Mouse (Mus musculus): ENCODE data around the gene Slc17a5. TPM values are rescaled to one million over a fixed set of nuclear protein-coding genes. Genes with fewer than 3 reads are reported as not detected.

Gene Slc17a5
- polyA plus RNA-seq, 1 experiment from 2014 or later: 10.0 TPM

- Histone ChIP-seq H3K9ac (ENCODE audit: low read length) (no peak overlapping the region), H3K27me3 (ENCODE audit: control insufficient read depth, insufficient read depth, low read length) (no peaks in the 10 kb centered on the region), H3K36me3 (ENCODE audit: control insufficient read depth, insufficient read depth, low read length) (peaks cover 14% of the 10 kb centered on the region), H3K4me1 (replicated peaks; ENCODE audit: control insufficient read depth, insufficient read depth) (no peaks in the 10 kb centered on the region), H3K27ac (replicated peaks) (0 out of 2 replicates have a peak overlapping the region, but pooled peaks have one; percentile 18), H3K4me2 (replicated peaks; ENCODE audit: low read depth) (no peak overlapping the region), H3K9me3 (ENCODE audit: control insufficient read depth, low read length) (no peaks in the 10 kb centered on the region), H3K4me3 (ENCODE audit: low read depth, low read length) (no peak overlapping the region)
- 46% methylated on average over 10 of the region's 10 CpGs for WGBS
- DNase-seq (ENCODE audit: low spot score) (no peak), ATAC-seq (ENCODE audit: low FRiP score, low TSS enrichment) (peak; percentile 61; the same call in 1 of the 2 replicates)
- TF ChIP-seq EP300 (optimal IDR thresholded peaks at IDR 0.05) (no peak), CTCF (IDR thresholded peaks at IDR 0.05; ENCODE audit: low read depth) (no peak)
These were observed 8.0 kb downstream of the Slc17a5 start for GRCm38 (mm10) chr9:78579644-78580396.

GRCm38 (mm10) chr9:78578824-78579223 lies 9.0 kb downstream of the Slc17a5 start:
- ATAC-seq (ENCODE audit: low FRiP score, low TSS enrichment) (no peak), DNase-seq (ENCODE audit: low spot score) (no peak)
- no peak overlapping the region for H3K4me2 ChIP-seq (replicated peaks; ENCODE audit: low read depth)
- TF ChIP-seq CTCF (IDR thresholded peaks at IDR 0.05; ENCODE audit: low read depth) (no peak), EP300 (optimal IDR thresholded peaks at IDR 0.05) (no peak)
- 85% methylated on average over 7 of the region's 7 CpGs for WGBS
- no peak overlapping the region for H3K9ac ChIP-seq (ENCODE audit: low read length)
- no peaks in the 10 kb centered on the region for H3K4me1 ChIP-seq (replicated peaks; ENCODE audit: control insufficient read depth, insufficient read depth)
- H3K4me3 ChIP-seq (ENCODE audit: low read depth, low read length): no peak overlapping the region
- no peak overlapping the region for H3K27ac ChIP-seq (replicated peaks)
- H3K36me3 ChIP-seq (ENCODE audit: control insufficient read depth, insufficient read depth, low read length): peaks cover 14% of the 10 kb centered on the region
- no peaks in the 10 kb centered on the region for H3K9me3 ChIP-seq (ENCODE audit: control insufficient read depth, low read length)
- H3K27me3 ChIP-seq (ENCODE audit: control insufficient read depth, insufficient read depth, low read length): no peaks in the 10 kb centered on the region

- peaks cover 14% of the 10 kb centered on the region for H3K36me3 ChIP-seq (ENCODE audit: control insufficient read depth, insufficient read depth, low read length)
- no peaks in the 10 kb centered on the region for H3K27me3 ChIP-seq (ENCODE audit: control insufficient read depth, insufficient read depth, low read length)
- DNase-seq (ENCODE audit: low spot score): no peak
- no peak overlapping the region for H3K27ac ChIP-seq (replicated peaks)
- H3K4me2 ChIP-seq (replicated peaks; ENCODE audit: low read depth): no peak overlapping the region
- H3K9ac ChIP-seq (ENCODE audit: low read length): no peak overlapping the region
- ATAC-seq (ENCODE audit: low FRiP score, low TSS enrichment): no peak
- TF ChIP-seq CTCF (IDR thresholded peaks at IDR 0.05; ENCODE audit: low read depth) (0 out of 2 replicates have a peak, but pooled peaks have one; percentile 12), EP300 (optimal IDR thresholded peaks at IDR 0.05) (no peak)
- no peaks in the 10 kb centered on the region for H3K4me1 ChIP-seq (replicated peaks; ENCODE audit: control insufficient read depth, insufficient read depth)
- WGBS: 86% methylated on average over 5 of the region's 5 CpGs
- no peak overlapping the region for H3K4me3 ChIP-seq (ENCODE audit: low read depth, low read length)
- H3K9me3 ChIP-seq (ENCODE audit: control insufficient read depth, low read length): no peaks in the 10 kb centered on the region
These were observed 11.4 kb downstream of the Slc17a5 start for GRCm38 (mm10) chr9:78576466-78576865.

- Histone ChIP-seq H3K36me3 (ENCODE audit: control insufficient read depth, insufficient read depth, low read length) (peaks cover 3% of the 10 kb centered on the region; the same call in 1 of the 2 replicates), H3K4me3 (ENCODE audit: low read depth, low read length) (no peak overlapping the region), H3K27ac (replicated peaks) (no peak overlapping the region), H3K27me3 (ENCODE audit: control insufficient read depth, insufficient read depth, low read length) (no peaks in the 10 kb centered on the region), H3K9me3 (ENCODE audit: control insufficient read depth, low read length) (no peaks in the 10 kb centered on the region), H3K4me2 (replicated peaks; ENCODE audit: low read depth) (no peak overlapping the region), H3K4me1 (replicated peaks; ENCODE audit: control insufficient read depth, insufficient read depth) (no peaks in the 10 kb centered on the region), H3K9ac (ENCODE audit: low read length) (no peak overlapping the region)
- WGBS: 94% methylated on average over 9 of the region's 9 CpGs
- TF ChIP-seq EP300 (optimal IDR thresholded peaks at IDR 0.05) (no peak), CTCF (IDR thresholded peaks at IDR 0.05; ENCODE audit: low read depth) (no peak)
- no peak for ATAC-seq (ENCODE audit: low FRiP score, low TSS enrichment)
- DNase-seq (ENCODE audit: low spot score): no peak
These were observed 17.9 kb downstream of the Slc17a5 start for GRCm38 (mm10) chr9:78569934-78570333.

- Histone ChIP-seq H3K27ac (replicated peaks) (no peak overlapping the region), H3K4me1 (replicated peaks; ENCODE audit: control insufficient read depth, insufficient read depth) (no peaks in the 10 kb centered on the region), H3K9ac (ENCODE audit: low read length) (no peak overlapping the region), H3K36me3 (ENCODE audit: control insufficient read depth, insufficient read depth, low read length) (peaks cover 5% of the 10 kb centered on the region; the same call in 1 of the 2 replicates), H3K9me3 (ENCODE audit: control insufficient read depth, low read length) (no peaks in the 10 kb centered on the region), H3K4me2 (replicated peaks; ENCODE audit: low read depth) (no peak overlapping the region), H3K27me3 (ENCODE audit: control insufficient read depth, insufficient read depth, low read length) (no peaks in the 10 kb centered on the region), H3K4me3 (ENCODE audit: low read depth, low read length) (no peak overlapping the region)
- no peak for TF ChIP-seq EP300 (optimal IDR thresholded peaks at IDR 0.05)
- TF ChIP-seq CTCF (IDR thresholded peaks at IDR 0.05; ENCODE audit: low read depth): no peak
- 87% methylated on average over 4 of the region's 4 CpGs for WGBS
- no peak for DNase-seq (ENCODE audit: low spot score)
- no peak for ATAC-seq (ENCODE audit: low FRiP score, low TSS enrichment)
These were observed 28.4 kb downstream of the Slc17a5 start for GRCm38 (mm10) chr9:78559479-78559878.

- H3K4me1 ChIP-seq (replicated peaks; ENCODE audit: control insufficient read depth, insufficient read depth): no peaks in the 10 kb centered on the region
- no peaks in the 10 kb centered on the region for H3K27me3 ChIP-seq (ENCODE audit: control insufficient read depth, insufficient read depth, low read length)
- H3K9ac ChIP-seq (ENCODE audit: low read length): no peak overlapping the region
- no peak overlapping the region for H3K27ac ChIP-seq (replicated peaks)
- DNase-seq (ENCODE audit: low spot score) (peak; percentile 76), ATAC-seq (ENCODE audit: low FRiP score, low TSS enrichment) (peak; percentile 89)
- H3K4me2 ChIP-seq (replicated peaks; ENCODE audit: low read depth): no peak overlapping the region
- H3K9me3 ChIP-seq (ENCODE audit: control insufficient read depth, low read length): no peaks in the 10 kb centered on the region
- WGBS: 67% methylated on average over 8 of the region's 8 CpGs
- TF ChIP-seq EP300 (optimal IDR thresholded peaks at IDR 0.05): no peak
- no peak for TF ChIP-seq CTCF (IDR thresholded peaks at IDR 0.05; ENCODE audit: low read depth)
- no peak overlapping the region for H3K4me3 ChIP-seq (ENCODE audit: low read depth, low read length)
- H3K36me3 ChIP-seq (ENCODE audit: control insufficient read depth, insufficient read depth, low read length): peaks cover 5% of the 10 kb centered on the region; the same call in 1 of the 2 replicates
These were observed 29.1 kb downstream of the Slc17a5 start for GRCm38 (mm10) chr9:78558586-78559214.

All from stomach, postnatal 0 days (tissue).